Mouse (Mus musculus) cerebellum, adult 11-12 months (tissue): ENCODE measurements at regions not wholly inside any gene's neighbourhood (a gene's known extent, or its start where the extent isn't known, plus 50 kb on each side); places are given as distances from the start of the nearest gene placed in this dataset.

Experiments used
- DNase-seq: peaks from one replicate; pipeline ENCODE4 v3.0.0; 2022

DNA sequence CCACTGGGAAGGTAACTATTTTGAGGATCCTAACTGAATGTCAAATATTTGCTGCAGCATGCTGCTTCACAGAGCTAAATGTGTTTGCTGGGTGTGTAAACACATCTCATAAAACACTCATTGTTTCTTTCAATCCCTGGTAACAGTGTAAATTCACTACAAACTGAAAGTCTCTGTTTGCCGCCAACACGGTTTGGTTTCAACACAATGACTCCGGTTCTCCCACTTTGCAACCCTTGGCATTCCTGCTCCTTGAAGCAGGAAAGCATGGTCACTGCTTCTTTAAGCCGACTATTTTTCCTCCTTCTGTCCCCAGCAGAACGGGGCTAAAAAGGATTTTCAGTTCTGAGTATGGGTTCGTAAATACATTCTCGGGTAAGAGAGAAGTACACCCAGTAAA, 328.3 kb downstream of the Klf6 start:
- DNase-seq = no peak

DNA sequence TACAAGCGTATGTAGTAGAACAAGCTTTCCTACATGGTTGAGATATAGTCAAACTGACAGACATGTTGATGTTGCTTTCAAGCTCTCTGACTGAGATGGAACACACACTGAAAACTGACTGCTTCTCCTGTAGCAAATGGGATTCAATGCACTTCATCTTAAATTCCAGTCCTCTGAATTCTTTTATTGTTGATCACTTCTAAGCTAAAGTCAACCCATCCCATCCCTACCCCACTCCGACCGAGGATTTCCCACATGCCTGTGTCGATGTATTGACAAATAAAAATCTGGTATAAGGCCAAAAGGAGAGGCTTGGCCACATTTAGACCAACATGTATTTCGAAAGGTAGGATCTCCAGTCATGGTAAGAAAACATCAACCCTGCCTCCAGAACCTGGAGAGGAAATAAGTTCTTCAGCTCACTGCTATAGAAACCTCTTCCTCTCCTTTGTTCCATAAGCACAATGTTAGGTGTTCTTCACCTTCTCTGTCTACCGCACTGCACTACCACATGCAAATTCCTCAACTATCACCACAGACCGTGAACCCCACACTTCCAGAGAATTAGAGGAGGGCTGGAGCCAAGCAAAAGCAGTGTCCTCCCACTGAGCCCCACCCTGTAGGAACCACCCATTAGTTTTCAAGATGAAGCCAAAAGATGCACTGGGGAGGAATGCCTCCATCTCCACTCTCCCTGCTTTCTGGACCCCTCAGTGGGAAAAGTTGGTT, 330.1 kb downstream of the Klf6 start:
- no peak for DNase-seq

DNA sequence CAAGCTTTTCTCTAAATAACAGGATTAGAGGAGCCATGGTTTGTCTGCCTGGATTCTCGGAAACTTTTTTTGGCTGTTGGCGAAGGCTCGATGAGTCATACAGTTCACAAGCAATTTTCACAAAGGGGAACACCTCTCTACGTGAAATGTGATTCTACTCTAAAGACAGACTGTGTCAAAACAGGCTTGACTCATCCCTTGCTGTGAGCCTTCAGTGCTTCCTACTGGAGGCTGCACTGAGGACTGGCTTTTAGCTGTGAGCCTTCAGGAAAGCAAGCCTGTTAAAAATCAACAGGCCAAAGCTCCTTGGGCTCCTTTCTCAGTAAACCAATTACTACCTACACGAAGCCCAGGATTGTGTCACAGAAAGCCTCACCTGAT, 330.6 kb downstream of the Klf6 start:
- no peak for DNase-seq

DNA sequence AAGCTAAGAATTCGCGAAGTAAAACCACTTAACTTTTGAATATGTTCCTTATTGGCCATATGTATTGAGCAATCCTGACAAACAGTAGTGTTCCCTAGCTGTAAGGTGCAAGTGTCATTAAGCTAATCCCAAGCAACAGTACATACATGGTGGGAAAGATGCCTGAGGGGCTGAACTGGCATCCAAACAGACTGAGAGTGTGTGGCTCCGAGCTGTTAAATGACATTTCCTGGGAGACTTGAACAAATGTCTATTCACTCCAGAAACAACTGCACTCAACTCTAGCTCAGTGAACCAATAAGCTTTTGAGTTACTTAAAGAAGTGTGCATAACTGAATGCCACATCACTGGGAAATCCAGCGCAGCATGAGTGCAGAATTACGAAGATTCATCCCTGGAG, 335.4 kb downstream of the Klf6 start:
- no peak for DNase-seq

DNA sequence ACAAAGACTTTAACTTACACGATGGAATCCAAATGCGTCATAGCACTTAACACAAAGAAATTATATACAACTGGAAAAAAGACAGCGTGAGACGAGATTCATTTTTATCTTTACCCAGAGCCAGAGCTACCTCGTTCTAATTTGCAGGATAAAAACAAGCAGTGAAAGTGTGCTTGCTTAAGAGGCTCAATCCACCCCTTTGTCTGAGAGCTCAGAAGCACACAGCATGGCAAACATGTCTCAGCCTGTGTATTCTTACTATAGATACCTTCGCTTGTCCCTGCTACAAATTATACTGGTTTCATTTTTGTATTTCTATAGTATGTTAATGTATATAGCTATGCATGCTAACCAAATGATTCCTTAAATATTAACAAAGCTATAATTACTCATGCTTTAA, 337.8 kb downstream of the Klf6 start:
- DNase-seq = no peak

DNA sequence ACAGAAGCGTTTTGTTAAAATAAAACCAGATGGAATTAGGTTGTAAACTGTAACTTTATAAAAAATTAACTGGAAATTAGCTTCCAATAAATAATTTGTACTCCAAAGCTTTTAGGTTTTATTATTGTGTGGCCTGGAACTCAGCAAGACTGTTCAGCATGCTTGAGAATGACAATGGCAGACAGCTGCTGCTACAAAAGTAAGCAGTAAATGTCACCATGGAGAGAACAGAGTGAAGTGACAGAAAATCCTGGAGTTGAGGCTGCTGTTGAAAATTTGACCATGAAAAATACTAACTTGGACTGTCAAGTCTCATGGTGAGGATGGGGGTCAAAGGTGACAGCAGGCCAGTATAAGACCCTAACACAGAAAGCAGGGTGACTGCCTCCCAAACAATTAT, 340.2 kb downstream of the Klf6 start:
- DNase-seq = no peak

DNA sequence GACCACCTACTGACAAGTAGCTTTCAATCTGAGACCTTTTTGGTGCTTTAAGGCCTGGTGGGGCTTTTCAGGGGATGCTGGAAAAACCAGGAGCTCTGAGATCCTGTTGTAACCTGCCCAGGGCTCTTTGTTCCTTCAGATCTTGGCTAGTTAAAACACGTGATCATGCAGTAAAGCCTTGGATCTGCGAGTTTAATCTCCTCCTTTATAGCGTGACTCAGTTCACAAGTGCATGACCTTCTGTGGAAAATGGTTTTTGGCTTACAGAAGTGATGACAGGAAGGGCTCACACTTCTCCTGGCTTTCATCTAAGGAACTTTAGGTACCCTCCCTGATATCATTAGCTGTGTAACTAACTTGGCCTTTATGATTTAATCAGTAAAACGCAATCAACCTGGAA, 343.1 kb upstream of the Pitrm1 start:
- DNase-seq = no peak

DNA sequence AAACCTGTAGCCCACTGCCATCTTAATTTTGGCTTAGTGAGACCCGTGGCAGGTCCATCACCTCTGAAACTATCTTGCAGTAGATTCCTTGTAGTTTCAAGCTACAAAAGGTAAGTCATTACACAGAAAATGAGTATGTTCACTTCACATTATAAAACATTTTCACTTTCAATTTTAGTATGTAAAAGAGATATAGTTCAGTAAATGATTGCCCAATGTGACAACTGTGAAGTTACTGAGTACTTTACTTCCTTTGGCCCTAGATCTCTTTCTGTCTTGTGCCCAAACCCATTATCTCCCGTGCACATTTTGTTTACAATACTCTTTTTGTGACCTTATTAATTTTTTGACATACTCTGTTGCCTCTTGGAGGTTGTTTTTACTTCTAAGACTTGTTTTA, 335.4 kb upstream of the Pitrm1 start:
- no peak for DNase-seq

DNA sequence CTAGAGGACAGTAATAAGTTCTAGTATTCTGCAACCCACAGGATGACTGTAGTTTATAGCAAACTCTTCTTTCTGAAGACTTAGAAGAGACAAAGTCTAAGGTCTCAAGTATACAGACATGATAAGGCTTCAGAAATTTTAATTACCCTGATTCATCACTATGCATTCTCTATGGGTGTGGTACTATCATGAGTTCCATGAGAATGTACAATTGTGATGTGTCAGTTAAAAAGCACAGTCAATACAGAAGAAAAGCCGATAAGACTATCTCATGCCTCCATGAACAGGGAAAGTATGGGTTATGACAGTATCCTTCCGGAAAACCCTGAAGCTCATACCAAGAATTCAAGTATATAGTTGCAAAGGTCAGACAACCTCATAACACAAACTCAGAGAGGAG, 333.8 kb upstream of the Pitrm1 start:
- no peak for DNase-seq

DNA sequence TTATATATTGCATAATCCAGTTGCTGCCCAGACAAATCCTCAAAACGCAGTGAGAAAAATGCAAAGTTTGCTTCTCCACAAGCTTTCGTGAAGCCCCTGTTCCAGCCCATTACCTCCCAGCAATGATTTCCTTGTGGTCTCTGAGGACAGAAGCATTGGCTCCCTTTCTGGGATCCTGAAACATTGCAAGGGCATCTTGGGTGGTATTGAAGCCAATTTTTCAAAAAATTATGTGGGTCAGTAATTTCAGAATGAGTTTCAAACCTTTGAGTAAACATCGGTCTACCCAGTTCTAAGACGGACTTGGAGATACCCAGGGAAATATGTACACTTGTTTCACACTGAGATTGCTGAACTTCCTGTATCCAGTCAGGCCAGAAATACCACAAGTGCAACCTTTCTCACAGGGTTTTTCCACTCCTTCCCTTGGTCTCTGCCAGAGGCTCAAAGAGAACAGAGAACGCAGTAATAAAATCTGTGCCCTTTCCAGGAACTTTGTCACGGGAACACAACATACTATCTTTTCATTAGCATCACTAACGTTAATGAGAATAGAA, 321.8 kb upstream of the Pitrm1 start:
- DNase-seq = no peak

DNA sequence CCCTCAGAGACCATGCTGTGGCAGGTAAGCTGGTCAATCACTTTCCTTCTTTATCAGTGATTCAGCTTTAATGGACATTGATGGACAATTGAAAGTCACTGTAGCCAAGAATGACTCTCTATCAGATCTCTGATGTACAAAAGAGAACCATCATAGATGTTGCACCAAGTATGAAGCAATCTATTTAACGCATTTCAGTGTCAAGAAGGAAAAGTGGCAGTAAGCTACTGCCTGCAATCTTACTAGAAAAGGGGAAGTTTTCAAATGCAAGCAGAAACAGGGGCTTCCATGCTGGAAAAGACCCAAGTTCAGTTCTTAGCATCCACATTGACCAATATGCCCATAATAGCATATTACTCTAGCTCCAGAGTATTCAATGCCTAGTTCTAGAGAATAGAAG, 319.7 kb upstream of the Pitrm1 start:
- no peak for DNase-seq

DNA sequence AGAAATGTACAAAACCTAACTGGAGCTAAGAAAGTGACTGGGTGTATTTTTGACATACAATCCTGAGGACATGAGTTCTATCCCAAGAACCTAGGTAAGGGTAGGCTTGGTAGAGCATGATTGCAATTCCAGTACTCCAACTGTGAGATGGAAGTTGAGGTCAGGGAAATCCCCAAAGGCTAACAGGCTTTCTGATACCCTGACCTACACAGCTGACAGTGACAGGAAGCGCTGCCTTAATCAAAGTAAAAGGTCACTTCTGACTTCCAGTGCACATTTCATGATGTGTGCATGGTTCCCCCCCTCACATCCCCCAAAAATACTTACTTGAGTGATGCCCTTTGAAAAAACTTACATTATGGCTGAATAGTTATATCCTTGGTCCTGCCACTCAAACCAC, 312.6 kb upstream of the Pitrm1 start:
- DNase-seq = no peak

DNA sequence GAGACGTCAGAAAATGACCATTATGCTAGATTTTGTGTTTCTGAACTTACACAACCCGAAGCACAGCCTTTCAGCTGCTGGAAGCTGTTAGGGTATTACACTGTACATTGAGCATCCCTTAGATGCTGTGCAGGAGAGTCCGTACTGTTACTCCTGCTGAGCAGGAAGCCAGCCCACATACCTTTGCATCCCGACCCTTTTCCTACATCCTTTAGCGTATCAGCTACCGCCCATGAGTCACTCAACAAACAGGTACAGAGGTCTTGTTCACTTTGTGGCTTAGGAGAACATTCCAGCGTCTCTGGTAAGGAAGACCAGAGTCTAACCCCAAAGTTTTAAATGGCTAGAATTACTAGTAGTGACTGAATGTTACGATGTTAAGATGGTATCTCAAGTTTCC, 311.4 kb upstream of the Pitrm1 start:
- DNase-seq = no peak

DNA sequence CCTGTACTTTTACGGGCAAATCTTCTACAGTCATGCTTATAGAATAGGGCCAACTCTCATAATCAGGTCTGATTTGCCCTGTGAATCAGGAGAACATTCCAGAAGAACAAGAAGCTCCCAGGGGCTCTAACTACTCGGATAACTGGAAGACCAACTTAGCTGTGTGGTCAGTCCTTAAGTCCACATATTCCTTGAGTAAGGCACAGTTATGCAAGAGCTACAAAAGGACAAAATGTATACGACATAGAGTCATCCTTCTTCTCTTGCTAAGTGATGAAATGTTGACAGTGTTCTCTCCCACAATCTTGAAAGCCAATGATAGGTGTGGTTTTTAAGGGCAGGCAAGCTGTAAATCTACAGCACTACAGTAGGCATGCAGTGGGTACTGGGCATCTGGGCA, 310.7 kb upstream of the Pitrm1 start:
- no peak for DNase-seq

DNA sequence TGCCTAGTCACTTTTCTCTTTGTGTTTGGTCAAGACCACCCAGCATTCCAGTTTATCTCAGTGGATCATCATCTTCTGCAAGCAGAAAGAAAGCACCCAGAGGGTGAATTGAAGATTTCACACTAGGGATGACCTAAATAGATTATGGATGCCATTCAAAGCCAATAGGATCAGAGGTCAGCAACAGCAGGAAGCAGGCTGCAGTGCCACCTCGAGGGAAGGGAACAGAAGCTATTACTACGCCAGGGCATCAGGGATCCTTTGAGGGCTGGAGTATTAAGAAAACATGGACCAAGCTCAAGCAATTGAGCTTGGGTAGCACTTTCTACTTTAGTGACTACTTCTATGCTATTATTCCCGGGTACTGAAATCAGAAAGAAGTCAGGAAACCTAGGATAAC, 307.1 kb upstream of the Pitrm1 start:
- no peak for DNase-seq

DNA sequence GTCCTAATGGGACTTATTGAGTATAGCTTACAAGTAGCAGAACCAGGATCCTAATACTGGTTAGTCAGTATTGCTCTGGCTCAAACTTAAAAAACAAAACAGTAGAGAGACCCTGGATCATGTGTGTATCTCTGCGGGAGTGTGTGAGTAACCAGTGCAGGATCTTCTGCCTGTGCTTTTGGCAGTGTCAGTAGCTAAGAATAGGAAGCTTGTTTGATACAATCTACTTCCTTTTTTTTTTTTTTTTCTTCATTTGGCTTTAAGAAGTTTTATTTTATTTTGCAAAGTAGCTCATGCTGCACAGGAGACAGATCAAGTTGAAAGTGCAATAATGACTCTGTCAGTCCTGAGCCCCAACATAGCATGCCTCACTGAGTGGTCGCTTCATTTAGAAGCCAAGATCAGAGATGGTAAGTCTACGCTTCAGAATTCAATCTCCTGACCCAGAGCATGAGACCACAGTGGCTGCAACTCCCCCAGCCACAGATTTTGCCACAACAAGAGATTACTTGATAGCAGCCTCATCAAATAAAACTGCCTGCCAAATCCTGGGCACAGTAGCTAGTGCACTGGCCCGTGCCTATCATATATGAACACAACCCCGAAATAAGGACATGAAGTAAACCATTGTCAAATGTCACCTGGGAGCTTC, 306.4 kb upstream of the Pitrm1 start:
- no peak for DNase-seq

DNA sequence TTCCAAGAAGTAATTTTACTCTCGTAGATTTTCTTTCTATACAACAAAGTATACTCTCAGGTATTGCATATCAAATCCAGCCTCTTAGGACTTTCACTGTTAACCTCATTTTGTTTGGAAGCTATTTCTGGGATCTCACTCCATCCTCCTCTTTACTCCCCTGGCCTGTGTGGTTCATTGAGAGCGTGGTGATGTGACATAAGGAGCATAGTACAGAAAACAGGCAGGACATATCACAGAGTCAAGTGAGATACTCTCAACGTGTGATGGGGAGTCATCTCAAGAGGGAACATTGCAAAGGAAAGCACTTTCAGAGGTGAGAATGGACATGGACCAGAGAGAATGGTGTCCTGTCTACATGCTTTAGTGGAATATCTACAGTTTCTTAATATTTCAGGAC, 297.8 kb upstream of the Pitrm1 start:
- DNase-seq = no peak

DNA sequence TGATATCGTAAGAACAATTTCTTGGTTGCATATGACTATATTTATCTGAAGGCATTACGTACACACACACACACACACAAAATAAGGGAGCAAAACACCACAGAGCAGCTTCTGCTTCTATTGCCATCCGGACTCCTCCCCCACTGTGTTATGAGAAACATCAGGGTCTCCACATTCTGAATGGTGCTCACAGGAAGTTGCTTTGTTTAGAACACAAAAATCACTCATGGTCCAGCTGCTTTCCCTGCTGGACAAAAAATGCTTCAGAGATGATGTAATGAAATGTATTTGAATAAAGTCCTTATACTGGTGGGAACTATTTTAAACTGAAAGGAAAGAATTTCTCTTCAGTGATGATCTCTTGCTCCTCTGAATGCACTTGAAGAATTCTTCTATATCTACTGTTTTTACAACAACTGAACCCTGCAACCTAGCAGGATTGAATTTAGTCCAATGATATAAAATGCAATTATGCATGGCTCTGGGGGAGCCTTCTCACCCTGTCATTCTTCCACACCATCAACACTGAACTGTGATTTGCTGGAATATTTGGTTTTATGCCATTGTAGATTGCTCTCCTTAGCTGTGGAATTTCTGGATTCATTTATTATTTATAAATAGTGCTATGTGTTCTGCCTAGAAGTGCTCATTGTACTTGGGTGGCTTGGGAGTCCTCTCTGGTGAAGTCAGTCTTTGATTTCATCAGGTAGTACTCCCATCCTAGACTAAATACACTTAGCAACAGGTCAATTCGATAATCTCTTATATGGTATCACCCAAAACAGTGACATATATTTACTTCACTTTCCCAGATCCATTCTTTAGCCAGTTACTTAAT, 296.7 kb upstream of the Pitrm1 start:
- no peak for DNase-seq

DNA sequence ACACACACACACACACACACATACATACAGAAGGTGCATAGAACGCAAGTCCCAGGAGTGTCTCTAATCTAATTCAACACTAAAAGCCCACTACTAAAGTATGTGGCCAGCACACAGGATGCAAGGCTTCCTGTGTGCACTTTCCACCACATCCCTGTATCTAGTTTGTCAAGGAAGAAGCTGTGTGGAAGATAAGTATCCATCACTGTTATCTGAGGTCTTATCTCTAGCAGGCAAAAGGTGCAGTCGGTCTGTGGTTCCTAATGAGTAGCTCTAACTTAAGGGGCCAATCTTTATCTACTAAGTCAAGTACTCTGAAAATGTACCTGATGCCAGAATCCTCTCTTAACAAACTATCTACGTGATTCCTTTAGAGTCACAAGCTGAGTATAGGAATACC, 295.8 kb upstream of the Pitrm1 start:
- no peak for DNase-seq

DNA sequence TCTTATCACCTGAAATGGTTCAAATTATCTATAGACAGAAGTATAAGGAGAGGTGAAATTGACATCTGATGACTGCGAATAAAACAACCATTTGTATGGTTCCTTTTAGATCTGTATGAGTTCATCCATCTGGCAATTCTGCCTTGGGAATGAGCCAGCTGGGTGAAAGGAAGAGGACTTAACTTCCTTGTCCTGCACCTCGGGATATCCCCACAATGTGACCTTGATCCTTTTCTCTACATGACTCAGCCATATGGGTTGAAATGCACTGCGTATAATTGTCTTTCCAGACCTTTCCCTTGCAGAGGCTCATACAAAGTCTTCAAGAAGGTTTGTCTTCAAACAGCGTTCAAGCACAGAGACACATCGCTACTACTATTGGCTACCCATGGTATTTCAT, 292.6 kb upstream of the Pitrm1 start:
- DNase-seq = no peak

DNA sequence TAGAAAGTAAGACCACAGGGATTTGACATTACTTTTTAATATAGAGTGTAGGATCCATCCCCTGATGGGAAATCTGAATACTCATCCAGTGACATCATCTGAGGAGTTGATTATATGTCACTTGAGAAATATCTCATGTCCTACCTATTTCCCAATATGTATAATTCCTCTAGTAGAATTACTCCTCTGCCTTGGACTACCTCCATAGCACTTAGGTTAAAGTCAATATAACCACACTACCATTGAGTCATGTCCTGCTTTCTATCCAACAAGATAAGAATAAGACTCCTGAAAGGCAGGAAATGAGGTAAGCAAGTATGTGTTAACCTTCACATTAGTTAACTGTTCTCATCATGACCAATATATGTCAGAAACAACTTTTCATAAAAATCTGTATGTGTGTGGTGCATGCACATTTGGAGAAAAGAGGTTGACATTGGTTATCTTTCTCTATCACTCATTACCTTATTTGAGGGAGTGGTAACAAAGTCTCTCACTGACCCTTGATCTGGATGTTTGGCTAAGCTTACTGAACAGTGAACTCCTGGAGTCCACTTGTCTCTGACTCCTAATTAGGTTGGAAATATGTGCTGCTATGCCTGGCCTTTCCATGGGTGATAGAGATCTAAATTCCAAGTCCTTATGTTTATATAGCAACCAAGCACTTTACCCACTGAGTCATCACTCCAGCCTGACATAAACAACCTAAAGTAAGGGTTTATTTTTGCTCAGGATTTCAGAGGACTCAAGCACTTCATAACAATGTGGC, 292.0 kb upstream of the Pitrm1 start:
- no peak for DNase-seq

DNA sequence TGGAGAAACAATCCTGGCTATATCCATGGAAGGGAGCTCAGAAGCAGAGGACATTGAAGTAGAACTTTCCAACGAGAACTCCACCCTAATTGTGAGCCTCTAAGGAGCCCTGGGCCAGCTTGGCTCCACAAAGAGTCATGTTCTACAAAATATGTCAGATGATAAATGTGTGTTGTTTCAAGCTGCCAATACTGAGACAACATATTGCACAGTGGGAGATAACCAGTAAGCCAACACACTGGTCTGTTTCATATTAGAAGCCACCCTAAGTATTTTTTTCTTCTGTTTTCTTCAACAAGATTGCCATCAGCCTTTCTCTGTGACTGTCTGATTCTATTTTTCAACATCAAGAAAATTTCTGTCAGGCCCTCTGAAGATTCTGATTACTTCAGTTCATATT, 289.5 kb upstream of the Pitrm1 start:
- no peak for DNase-seq

DNA sequence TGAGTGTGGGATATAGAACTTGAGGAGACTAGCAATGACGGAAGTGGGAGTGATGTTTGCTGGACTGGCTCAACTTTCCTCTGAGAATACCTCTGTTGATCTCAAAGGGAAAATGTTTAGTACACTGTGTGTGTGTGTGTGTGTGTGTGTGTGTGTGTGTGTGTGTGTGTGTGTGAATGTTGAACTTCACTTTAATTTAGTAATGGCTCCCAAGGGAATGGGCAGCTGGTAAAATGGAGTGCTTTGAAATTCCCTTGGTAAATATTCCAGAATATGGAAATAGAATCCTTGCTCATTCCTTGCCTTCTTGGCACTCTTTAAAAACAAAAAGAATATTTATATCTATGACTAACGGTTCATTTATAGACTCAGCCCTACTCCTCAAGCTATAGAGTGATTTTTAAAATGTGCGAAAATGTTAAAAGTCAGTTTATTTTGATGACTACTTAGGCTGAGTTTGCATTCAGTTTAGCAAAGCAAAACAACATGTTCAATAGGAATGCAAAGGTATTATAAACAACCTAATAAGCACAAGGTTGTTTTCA, 287.6 kb upstream of the Pitrm1 start:
- DNase-seq = no peak
